Mouse (Mus musculus) T-cell, adult 2 months (primary cell): ENCODE data around the gene Hist1h2ak.
"Not testable (repeated sequence)": the region's sequence is repeated elsewhere in the genome, so short reads cannot be mapped to it uniquely, and the experiment has no call there.

Experiments
- DNase-seq: peaks from one replicate; pipeline ENCODE4 v3.0.0; 2022; ENCODE audit warnings: low spot score

Hist1h2ak gene

DNA sequence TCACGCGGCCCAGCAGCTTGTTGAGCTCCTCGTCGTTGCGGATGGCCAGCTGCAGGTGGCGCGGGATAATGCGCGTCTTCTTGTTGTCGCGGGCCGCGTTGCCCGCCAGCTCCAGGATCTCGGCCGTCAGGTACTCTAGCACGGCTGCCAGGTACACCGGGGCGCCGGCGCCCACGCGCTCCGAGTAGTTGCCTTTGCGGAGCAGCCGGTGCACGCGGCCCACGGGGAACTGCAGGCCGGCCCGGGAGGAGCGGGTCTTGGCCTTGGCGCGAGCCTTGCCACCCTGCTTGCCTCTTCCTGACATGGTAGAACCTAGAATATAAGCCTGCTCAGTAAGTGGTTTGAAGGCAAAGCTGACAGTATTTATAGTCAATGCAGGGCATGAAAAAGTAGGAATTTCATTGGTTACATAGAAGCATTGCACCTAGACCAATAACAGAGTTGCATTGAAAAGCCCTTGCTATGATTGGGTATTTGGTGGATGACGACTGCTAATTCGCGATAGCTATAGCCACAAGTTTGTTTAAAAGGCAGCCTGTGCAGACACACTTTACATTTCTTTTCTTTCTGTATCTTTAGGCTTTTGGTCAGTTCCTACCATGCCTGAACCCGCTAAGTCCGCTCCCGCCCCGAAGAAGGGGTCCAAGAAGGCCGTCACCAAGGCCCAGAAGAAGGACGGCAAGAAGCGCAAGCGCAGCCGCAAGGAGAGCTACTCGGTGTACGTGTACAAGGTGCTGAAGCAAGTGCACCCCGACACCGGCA is at the start of gene Hist1h2ak, which contains the start of gene Hist1h2bn:
Gene Hist1h2ak, minus strand, starts transcription at position 304 of the 762 bp plus-strand sequence.
Gene Hist1h2bn, plus strand, starts transcription at position 600 of the 762 bp plus-strand sequence.
- DNase-seq, result peak; percentile 77

DNA sequence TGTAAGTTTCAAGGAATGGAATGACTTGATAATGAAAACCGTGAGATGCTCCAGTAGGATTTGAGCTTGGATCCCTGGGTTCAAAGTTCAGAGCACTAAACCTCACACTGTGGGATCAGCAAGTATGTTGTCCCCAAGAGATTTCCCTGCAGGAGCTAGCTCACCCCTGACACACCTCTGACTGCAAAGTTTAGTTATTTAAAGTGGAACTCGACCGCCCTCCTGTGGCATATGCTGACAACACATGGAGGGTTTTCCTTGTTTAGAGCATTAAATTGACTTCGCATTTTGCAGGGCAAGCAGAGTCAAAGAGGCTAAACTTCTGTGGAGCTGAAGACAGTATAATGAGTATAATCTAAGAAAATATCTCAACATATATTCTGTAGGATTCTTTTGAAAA is 49.4 kb upstream of the Hist1h2ak start:
- DNase-seq, result not testable (repeated sequence)

- not testable (repeated sequence) for DNase-seq
Measured at GRCm38 (mm10) chr13:21797163-21797562, 43.5 kb upstream of the Hist1h2ak start.

- no peak for DNase-seq
Measured at GRCm38 (mm10) chr13:21795584-21795983, 42.0 kb upstream of the Hist1h2ak start.

DNA sequence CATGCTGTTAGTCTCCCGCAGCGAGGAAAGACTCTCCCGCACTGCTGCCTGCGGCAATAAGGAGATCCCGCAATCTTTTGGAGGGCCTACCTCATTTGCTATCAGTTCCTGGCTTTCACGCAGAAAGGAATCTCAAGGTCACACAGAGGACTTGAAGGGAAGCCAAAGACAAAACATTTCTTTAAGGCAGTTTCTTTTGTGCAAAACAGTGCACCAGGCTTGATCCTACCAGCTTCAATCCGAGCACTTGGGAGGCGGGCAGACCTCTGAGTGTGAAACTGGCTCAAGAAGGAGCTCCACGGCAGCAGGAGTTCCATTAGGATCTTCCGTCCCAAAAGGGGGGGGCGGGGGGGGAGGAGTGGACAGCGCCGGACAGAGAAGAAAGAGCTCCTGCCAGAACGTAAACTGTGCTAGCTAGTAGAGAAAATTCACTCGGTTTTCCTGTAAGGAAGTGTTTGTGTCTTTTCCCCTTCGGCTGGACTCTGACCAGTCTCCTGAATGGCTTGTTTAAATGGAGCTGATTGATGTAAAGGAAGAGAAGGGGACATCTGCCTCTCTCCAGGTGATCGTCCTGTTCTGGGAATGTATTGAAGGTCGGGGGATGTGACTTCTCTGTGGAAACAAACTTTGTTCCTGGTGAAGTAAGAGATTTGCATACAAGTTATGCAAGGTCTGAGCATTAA is 37.1 kb upstream of the Hist1h2ak start:
- no peak for DNase-seq

DNA sequence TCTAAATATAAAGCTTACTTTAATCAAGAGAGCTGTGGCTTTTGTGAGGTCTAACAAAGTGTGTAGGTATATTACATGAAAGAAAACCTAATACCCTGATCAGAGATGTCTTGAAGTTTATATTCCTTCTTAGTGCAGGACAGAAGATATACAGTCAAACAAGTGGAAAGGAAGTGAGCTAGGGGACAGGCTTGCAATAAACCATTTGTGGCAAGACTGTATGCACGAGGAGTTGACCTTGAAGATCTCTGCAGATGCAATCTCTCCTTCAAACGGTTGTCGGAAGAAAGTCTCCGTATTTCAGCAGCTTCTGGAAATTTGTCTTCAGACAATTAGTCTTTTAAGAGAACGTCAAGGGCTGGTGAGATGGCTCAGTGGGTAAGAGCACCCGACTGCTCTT is 36.3 kb upstream of the Hist1h2ak start:
- DNase-seq, result no peak

DNA sequence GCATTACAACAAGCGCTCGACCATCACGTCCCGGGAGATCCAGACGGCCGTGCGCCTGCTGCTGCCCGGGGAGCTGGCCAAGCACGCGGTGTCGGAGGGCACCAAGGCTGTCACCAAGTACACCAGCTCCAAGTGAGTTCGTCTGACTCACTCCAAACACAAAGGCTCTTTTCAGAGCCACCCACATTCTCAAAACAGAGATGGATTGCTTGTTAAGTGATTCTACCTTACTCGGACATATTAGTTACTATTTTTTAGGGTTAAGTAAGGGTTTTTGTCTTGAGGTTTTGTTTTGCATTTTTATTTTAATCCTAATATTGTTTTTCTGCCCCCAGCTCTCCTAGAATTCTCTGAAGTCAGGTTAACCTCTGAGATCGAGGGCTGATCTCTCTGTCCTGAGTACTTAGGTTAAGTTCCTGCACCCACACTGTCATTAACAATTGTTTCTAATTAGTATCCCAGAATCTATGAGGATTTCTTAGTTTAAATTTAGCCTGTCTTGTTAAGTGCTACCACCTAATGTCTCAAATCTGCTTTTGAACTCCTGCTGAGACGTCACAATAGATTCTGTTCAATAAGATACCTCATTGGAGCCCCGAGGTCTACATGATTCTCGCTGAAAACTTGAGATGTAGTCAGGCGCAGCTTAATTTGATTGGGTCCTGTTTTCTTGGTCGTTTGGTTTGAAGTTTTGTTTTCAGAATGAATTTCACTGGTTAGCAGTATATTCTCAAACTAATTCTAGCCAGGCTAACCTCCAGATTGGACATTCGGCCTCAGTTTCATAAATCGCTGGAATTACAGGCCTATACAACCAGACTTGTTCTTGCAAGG is 34.4 kb upstream of the Hist1h2ak start:
- no peak for DNase-seq

- DNase-seq, result peak; percentile 85
Measured at GRCm38 (mm10) chr13:21786899-21787629, 33.4 kb upstream of the Hist1h2ak start, which contains the start of the genes Hist1h2an and Hist1h2bp. Gene Hist1h2an (minus strand): TSS chr13:21787218. Gene Hist1h2bp (plus strand): TSS chr13:21787461.

GRCm38 (mm10) chr13:21786189-21786898 is 32.7 kb upstream of the Hist1h2ak start:
- DNase-seq, result no peak

DNA sequence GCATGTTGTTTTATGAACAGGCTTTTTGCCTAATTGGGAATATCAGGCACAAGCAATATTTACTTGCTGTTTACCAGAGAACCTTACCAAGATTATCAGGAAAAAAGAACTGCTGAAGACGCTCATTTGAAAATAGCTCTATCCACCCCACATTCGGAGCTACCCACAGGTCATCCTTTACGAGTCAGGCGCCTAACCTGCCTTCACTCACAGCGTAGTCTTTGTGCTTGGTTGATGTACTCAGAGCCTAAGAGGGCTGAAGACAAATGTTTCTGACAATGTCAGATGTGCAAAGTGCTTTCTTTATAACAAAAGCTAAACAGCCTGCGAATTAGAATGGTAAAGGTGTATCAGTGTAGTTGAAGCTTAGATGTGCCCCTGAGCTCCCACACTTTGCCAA is 30.7 kb upstream of the Hist1h2ak start:
- DNase-seq, result no peak

- DNase-seq, result peak; percentile 50
Measured at GRCm38 (mm10) chr13:21783734-21784161, 30.1 kb upstream of the Hist1h2ak start.

DNA sequence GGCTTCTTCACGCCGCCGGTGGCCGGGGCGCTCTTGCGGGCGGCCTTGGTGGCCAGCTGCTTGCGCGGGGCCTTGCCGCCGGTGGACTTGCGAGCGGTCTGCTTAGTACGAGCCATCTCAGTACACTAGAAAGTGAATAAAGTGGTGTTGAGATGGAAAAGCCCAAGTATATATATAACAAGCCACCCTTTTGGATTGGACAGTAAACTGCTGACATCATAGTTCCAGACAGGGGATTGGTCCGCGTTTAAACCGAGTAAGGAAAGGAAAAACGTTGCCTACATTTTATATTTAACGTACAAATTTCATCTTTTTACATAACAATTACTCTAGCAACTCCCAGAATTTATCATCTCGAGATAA is 29.6 kb upstream of the Hist1h2ak start, which contains the start of gene Hist1h3i:
Gene Hist1h3i, minus strand, starts transcription at position 116 of the 363 bp plus-strand sequence.
- peak; percentile 69 for DNase-seq

GRCm38 (mm10) chr13:21782361-21783254 is 29.0 kb upstream of the Hist1h2ak start:
- not testable (repeated sequence) for DNase-seq

- no peak for DNase-seq
Measured at GRCm38 (mm10) chr13:21781639-21782038, 28.0 kb upstream of the Hist1h2ak start.

DNA sequence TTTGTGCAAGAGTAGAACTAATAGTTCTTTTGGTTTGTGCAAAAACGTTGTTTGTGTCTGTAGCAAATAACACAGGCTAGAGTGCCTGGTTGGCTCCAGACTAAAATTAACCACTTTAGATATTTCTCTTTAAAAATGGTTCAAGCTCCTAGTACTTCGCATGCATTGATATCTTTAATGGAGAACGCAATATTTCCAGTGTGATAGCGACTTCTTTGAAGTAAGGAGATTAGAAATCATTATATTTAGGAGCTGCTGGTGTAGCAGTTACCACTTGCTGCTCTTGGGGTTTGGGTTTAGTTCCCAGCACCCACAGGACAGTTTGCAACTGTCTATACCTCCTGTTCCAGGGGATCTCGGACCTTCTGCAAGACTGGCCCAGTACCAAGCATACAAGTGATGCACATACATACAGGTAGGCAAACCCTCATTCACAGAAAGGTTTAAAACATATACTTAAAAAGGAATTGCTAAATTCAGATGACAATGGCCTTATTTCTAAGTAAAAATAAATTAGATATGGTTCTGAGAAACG is 27.5 kb upstream of the Hist1h2ak start:
- no peak for DNase-seq

GRCm38 (mm10) chr13:21779767-21780731 is 26.4 kb upstream of the Hist1h2ak start, which contains the start of gene Hist1h1b:
Gene Hist1h1b (minus strand): TSS chr13:21780625.
- peak; percentile 20 for DNase-seq

GRCm38 (mm10) chr13:21778814-21779766 is 25.5 kb upstream of the Hist1h2ak start:
- peak; percentile 79 for DNase-seq
